Mouse (Mus musculus) ES-E14 (cell line): ENCODE data around the gene Tmem246.

ENCODE experiments used
- CHD2 ChIP-seq: IDR thresholded peaks from 2 replicates; pipeline ENCODE4 v1.6.1; 2014; ENCODE audit warnings: mild to moderate bottlenecking, low read depth, low read length, inconsistent platforms
- HCFC1 ChIP-seq: IDR thresholded peaks from 2 replicates; pipeline ENCODE4 v1.6.1; 2012; ENCODE audit warnings: low read length, inconsistent platforms, borderline replicate concordance; ENCODE audit not compliant: insufficient read depth
- MAFK ChIP-seq: IDR thresholded peaks from 2 replicates; pipeline ENCODE4 v1.6.1; 2014; ENCODE audit warnings: mild to moderate bottlenecking, low read depth, low read length, inconsistent platforms; ENCODE audit not compliant: insufficient read depth
- ZC3H11A ChIP-seq: IDR thresholded peaks from 2 replicates; pipeline ENCODE4 v1.6.1; 2012; ENCODE audit warnings: low read depth, mild to moderate bottlenecking, inconsistent platforms, low read length, borderline replicate concordance
- ZNF384 ChIP-seq: IDR thresholded peaks from 2 replicates; pipeline ENCODE4 v1.6.1; 2012; ENCODE audit warnings: low read depth, low read length, inconsistent platforms

GRCm38 (mm10) chr4:49536671-49537070 is 61.0 kb downstream of the Tmem246 start:
- TF ChIP-seq ZC3H11A (no peak), MAFK (no peak), ZNF384 (no peak), CHD2 (no peak), HCFC1 (no peak)
